In genomic region chr11:34973467-34973921, GRCm38 (mm10) we compare ENCODE assay signal across 12 mouse cellular contexts.
DNase-seq lines count a peak whose midpoint lies in the region; ATAC-seq and TF ChIP-seq lines count a peak whose summit lies in the region.
"Had no signal": no experiment of that assay in that cellular context is flagged by ENCODE, and none has a peak within 500 bp of the region (broad histone marks: within the 10 kb centered on the region; RNA-seq: fewer than 3 reads in every experiment).

No protein-coding gene starts in this region.

- H3K27me3 ChIP-seq in intestine, embryonic 15.5 days (replicated peaks): no peaks in the 10 kb centered on the region
- H3K27me3 ChIP-seq in intestine, postnatal 0 days (replicated peaks; ENCODE audit: control insufficient read depth, insufficient read depth, low read length): no peaks in the 10 kb centered on the region
- H3K27me3 ChIP-seq in lung, embryonic 15.5 days: no peaks in the 10 kb centered on the region
- H3K27me3 ChIP-seq: embryonic facial prominence, embryonic 15.5 days; liver, embryonic 13.5 days had no signal

- H3K9ac ChIP-seq in intestine, embryonic 15.5 days: no peak overlapping the region
- H3K9ac ChIP-seq in intestine, postnatal 0 days (ENCODE audit: low read depth, low read length): no peak overlapping the region
- no peak overlapping the region for H3K9ac ChIP-seq in lung, embryonic 15.5 days
- H3K9ac ChIP-seq: embryonic facial prominence, embryonic 15.5 days; liver, embryonic 13.5 days had no signal

- no peaks in the 10 kb centered on the region for H3K9me3 ChIP-seq in intestine, embryonic 15.5 days
- no peaks in the 10 kb centered on the region for H3K9me3 ChIP-seq in intestine, postnatal 0 days (ENCODE audit: control insufficient read depth)
- no peaks in the 10 kb centered on the region for H3K9me3 ChIP-seq in lung, embryonic 15.5 days
- H3K9me3 ChIP-seq: embryonic facial prominence, embryonic 15.5 days; liver, embryonic 13.5 days had no signal

- H3K4me1 ChIP-seq in intestine, embryonic 15.5 days (replicated peaks): no peaks in the 10 kb centered on the region
- no peaks in the 10 kb centered on the region for H3K4me1 ChIP-seq in intestine, postnatal 0 days (replicated peaks; ENCODE audit: control insufficient read depth, insufficient read depth, low read length)
- H3K4me1 ChIP-seq in lung, embryonic 15.5 days: peaks cover 31% of the 10 kb centered on the region
- H3K4me1 ChIP-seq: liver, embryonic 13.5 days had no signal

- DNase-seq in adipocyte (ENCODE audit: low spot score): peak; percentile 45
- peak; percentile 12 for DNase-seq in brain, embryonic 18.5 days (ENCODE audit: low read depth, low spot score)
- DNase-seq in spleen, postnatal 10 days (ENCODE audit: low spot score in 2 of 2): no peak
- DNase-seq: liver, embryonic 13.5 days; right cerebral cortex, postnatal 25 days had no signal

- WGBS in intestine, embryonic 15.5 days: 42% methylated on average over 1 of the region's 1 CpGs
- WGBS in intestine, postnatal 0 days: 50% methylated on average over 1 of the region's 1 CpGs
- 29% methylated on average over 1 of the region's 1 CpGs for WGBS in lung, embryonic 15.5 days

- no peak overlapping the region for H3K4me2 ChIP-seq in intestine, embryonic 15.5 days (replicated peaks)
- H3K4me2 ChIP-seq in intestine, postnatal 0 days (replicated peaks; ENCODE audit: low read depth): no peak overlapping the region
- no peak overlapping the region for H3K4me2 ChIP-seq in lung, embryonic 15.5 days
- H3K4me2 ChIP-seq: embryonic facial prominence, embryonic 15.5 days; liver, embryonic 13.5 days had no signal

- no peak for TF ChIP-seq CTCF in intestine, postnatal 0 days (IDR thresholded peaks at IDR 0.05; ENCODE audit: low read depth)

- H3K4me3 ChIP-seq in intestine, embryonic 15.5 days (replicated peaks): no peak overlapping the region
- H3K4me3 ChIP-seq in intestine, postnatal 0 days (ENCODE audit: low read depth, low read length): no peak overlapping the region
- H3K4me3 ChIP-seq in lung, embryonic 15.5 days: no peak overlapping the region
- H3K4me3 ChIP-seq: embryonic facial prominence, embryonic 15.5 days; layer of hippocampus, adult 2 months; liver, embryonic 13.5 days had no signal

- no peaks in the 10 kb centered on the region for H3K36me3 ChIP-seq in intestine, embryonic 15.5 days
- H3K36me3 ChIP-seq in intestine, postnatal 0 days (ENCODE audit: control insufficient read depth, insufficient read depth): no peaks in the 10 kb centered on the region
- H3K36me3 ChIP-seq in lung, embryonic 15.5 days: no peaks in the 10 kb centered on the region
- H3K36me3 ChIP-seq: embryonic facial prominence, embryonic 15.5 days; G1E; liver, embryonic 13.5 days had no signal

- no peak overlapping the region for H3K27ac ChIP-seq in intestine, embryonic 15.5 days
- no peak overlapping the region for H3K27ac ChIP-seq in intestine, postnatal 0 days (ENCODE audit: low read depth, low read length)
- peak overlapping the region; percentile 41; the same call in 1 of the 2 replicates for H3K27ac ChIP-seq in lung, embryonic 15.5 days
- H3K27ac ChIP-seq: embryonic facial prominence, embryonic 15.5 days; layer of hippocampus, adult 2 months; liver, embryonic 13.5 days had no signal

- ATAC-seq in intestine, embryonic 15.5 days: peak; percentile 34; the same call in 1 of the 2 replicates
- no peak for ATAC-seq in intestine, postnatal 0 days
- ATAC-seq in lung, embryonic 15.5 days (ENCODE audit: borderline replicate concordance, extremely low read depth, low FRiP score, low TSS enrichment): peak; percentile 96
- ATAC-seq in megakaryocyte-erythroid progenitor cell, adult 5-6 weeks (replicated peaks; ENCODE audit: low FRiP score, low TSS enrichment, poor library complexity, severe bottlenecking): no peak

Comparison
In these comparisons a context has a peak if more than half of its experiments do, and no peak if none do; other contexts are left out.
1. ATAC-seq: peak in intestine, embryonic 15.5 days (single experiment) and lung, embryonic 15.5 days (single experiment); none in intestine, postnatal 0 days (single experiment) and megakaryocyte-erythroid progenitor cell, adult 5-6 weeks (single experiment).
2. DNase-seq: peak in adipocyte (single experiment) and brain, embryonic 18.5 days (single experiment); none in spleen, postnatal 10 days (0 of 2).